Mouse (Mus musculus): ENCODE measurements around the gene Rplp1.

- no peak for TF ChIP-seq CTCF (conservative IDR thresholded peaks at IDR 0.05; ENCODE audit: insufficient read depth, insufficient read length, low read depth, low read length)
- no peak for TF ChIP-seq POLR2A (IDR thresholded peaks at IDR 0.05; ENCODE audit: low read depth, low read length)
Measured at GRCm38 (mm10) chr9:61911300-61912128, 2.8 kb downstream of the Rplp1 start.

All from kidney, adult 2 months (tissue).